Mouse (Mus musculus) frontal cortex, postnatal 36 days (tissue): ENCODE results near the gene Tmbim1.
A peak's percentile ranks its signal among the peaks of the same experiment; 100 is the strongest.
"Not testable (repeated sequence)": the region's sequence is repeated elsewhere in the genome, so short reads cannot be mapped to it uniquely, and the experiment has no call there.

Experiments
- DNase-seq, 2 experiments: peaks; one replicate each; pipeline ENCODE4 v3.0.0; 2022; ENCODE audit warnings: low spot score in 2 of 2

Gene Tmbim1

GRCm38 (mm10) chr1:74305522-74305921 lies at the start of gene Tmbim1:
Tmbim1 (minus strand) TSS chr1:74305622.
- DNase-seq = no peak

- no peak for DNase-seq
These were observed 48.2 kb upstream of the Tmbim1 start for GRCm38 (mm10) chr1:74353453-74354229.

GRCm38 (mm10) chr1:74352532-74353096 lies 47.2 kb upstream of the Tmbim1 start:
- DNase-seq = no peak

- DNase-seq = no peak
These were observed 45.9 kb upstream of the Tmbim1 start for GRCm38 (mm10) chr1:74351185-74351769.

- DNase-seq = no peak
These were observed 38.9 kb upstream of the Tmbim1 start for GRCm38 (mm10) chr1:74344163-74344916.

GRCm38 (mm10) chr1:74343161-74343560 lies 37.7 kb upstream of the Tmbim1 start:
- no peak for DNase-seq

- DNase-seq = no peak
These were observed 36.9 kb upstream of the Tmbim1 start for GRCm38 (mm10) chr1:74342308-74342707.

- DNase-seq = no peak
These were observed 36.5 kb upstream of the Tmbim1 start for GRCm38 (mm10) chr1:74341898-74342297.

GRCm38 (mm10) chr1:74340992-74341391 lies 35.6 kb upstream of the Tmbim1 start:
- DNase-seq = not testable (repeated sequence)

GRCm38 (mm10) chr1:74340361-74340764 lies 34.9 kb upstream of the Tmbim1 start:
- peak; percentile 48 to 63 for DNase-seq

GRCm38 (mm10) chr1:74339917-74340316 lies 34.5 kb upstream of the Tmbim1 start:
- DNase-seq = no peak

- no peak for DNase-seq
These were observed 33.2 kb upstream of the Tmbim1 start for GRCm38 (mm10) chr1:74338626-74339025.

- DNase-seq = no peak
These were observed 32.6 kb upstream of the Tmbim1 start for GRCm38 (mm10) chr1:74338013-74338412.

- no peak for DNase-seq
These were observed 31.9 kb upstream of the Tmbim1 start for GRCm38 (mm10) chr1:74337241-74337771.

GRCm38 (mm10) chr1:74335436-74336170 lies 30.2 kb upstream of the Tmbim1 start:
- no peak for DNase-seq

GRCm38 (mm10) chr1:74335033-74335432 lies 29.6 kb upstream of the Tmbim1 start:
- DNase-seq = no peak

GRCm38 (mm10) chr1:74334607-74335006 lies 29.2 kb upstream of the Tmbim1 start:
- no peak for DNase-seq

GRCm38 (mm10) chr1:74332930-74333329 lies 27.5 kb upstream of the Tmbim1 start:
- no peak for DNase-seq

GRCm38 (mm10) chr1:74332241-74332763 lies 26.9 kb upstream of the Tmbim1 start:
- peak; percentile 98 for DNase-seq

GRCm38 (mm10) chr1:74331046-74331681 lies 25.7 kb upstream of the Tmbim1 start:
- no peak for DNase-seq
